Mouse (Mus musculus): ENCODE results near the gene Ak3.

The Ak3 gene

GRCm38 (mm10) chr19:28995366-28995765, 52.4 kb downstream of the Ak3 start:
- no peak for DNase-seq (ENCODE audit: low read depth, low spot score)

GRCm38 (mm10) chr19:28994870-28995269, 52.9 kb downstream of the Ak3 start:
- DNase-seq (ENCODE audit: low read depth, low spot score): no peak

GRCm38 (mm10) chr19:28991391-28991790, 56.4 kb downstream of the Ak3 start:
- no peak for DNase-seq (ENCODE audit: low read depth, low spot score)

GRCm38 (mm10) chr19:28990590-28991221, 57.1 kb downstream of the Ak3 start:
- DNase-seq (ENCODE audit: low read depth, low spot score): no peak

- DNase-seq (ENCODE audit: low read depth, low spot score): peak; percentile 84
Observed at GRCm38 (mm10) chr19:28990194-28990589, 57.6 kb downstream of the Ak3 start, which contains the start of gene Cdc37l1. Cdc37l1 (plus strand) TSS chr19:28990352.

- DNase-seq (ENCODE audit: low read depth, low spot score): no peak
Observed at GRCm38 (mm10) chr19:28989515-28989914, 58.2 kb downstream of the Ak3 start.

- no peak for DNase-seq (ENCODE audit: low read depth, low spot score)
Observed at GRCm38 (mm10) chr19:28982617-28983016, 65.1 kb downstream of the Ak3 start.

GRCm38 (mm10) chr19:28974862-28975611, 72.7 kb downstream of the Ak3 start:
- peak; percentile 57 for DNase-seq (ENCODE audit: low read depth, low spot score)

Data from retina, adult 2 months (tissue).